Mouse (Mus musculus): ENCODE results near the gene Ddx5. TPM values are rescaled to one million over a fixed set of nuclear protein-coding genes. Genes with fewer than 3 reads are reported as not detected.

The Ddx5 gene
- polyA plus RNA-seq (2012) = 1,620 and 1,930 TPM in 2 replicates

GRCm38 (mm10) chr11:106788775-106789459 is at the start of gene Ddx5, which contains the start of gene Cep95:
Gene Ddx5, minus strand, starts transcription at chr11:106789185.
Gene Cep95, plus strand, starts transcription at chr11:106789252.
- no peak for TF ChIP-seq GATA1 (IDR thresholded peaks at IDR 0.05; ENCODE audit: low read length)

- no peak for TF ChIP-seq GATA1 (IDR thresholded peaks at IDR 0.05; ENCODE audit: low read length)
Observed at GRCm38 (mm10) chr11:106828079-106828478, 39.1 kb upstream of the Ddx5 start.

- no peak for TF ChIP-seq GATA1 (IDR thresholded peaks at IDR 0.05; ENCODE audit: low read length)
Observed at GRCm38 (mm10) chr11:106824403-106824802, 35.4 kb upstream of the Ddx5 start.

- no peak for TF ChIP-seq GATA1 (IDR thresholded peaks at IDR 0.05; ENCODE audit: low read length)
Observed at GRCm38 (mm10) chr11:106823741-106824140, 34.8 kb upstream of the Ddx5 start.

- TF ChIP-seq GATA1 (IDR thresholded peaks at IDR 0.05; ENCODE audit: low read length) = no peak
Observed at GRCm38 (mm10) chr11:106822911-106823310, 33.9 kb upstream of the Ddx5 start.

- no peak for TF ChIP-seq GATA1 (IDR thresholded peaks at IDR 0.05; ENCODE audit: low read length)
Observed at GRCm38 (mm10) chr11:106822491-106822890, 33.5 kb upstream of the Ddx5 start.

- no peak for TF ChIP-seq GATA1 (IDR thresholded peaks at IDR 0.05; ENCODE audit: low read length)
Observed at GRCm38 (mm10) chr11:106821397-106821796, 32.4 kb upstream of the Ddx5 start.

GRCm38 (mm10) chr11:106820972-106821371 is 32.0 kb upstream of the Ddx5 start:
- TF ChIP-seq GATA1 (IDR thresholded peaks at IDR 0.05; ENCODE audit: low read length) = no peak

- TF ChIP-seq GATA1 (IDR thresholded peaks at IDR 0.05; ENCODE audit: low read length) = no peak
Observed at GRCm38 (mm10) chr11:106820252-106820651, 31.3 kb upstream of the Ddx5 start.

- no peak for TF ChIP-seq GATA1 (IDR thresholded peaks at IDR 0.05; ENCODE audit: low read length)
Observed at GRCm38 (mm10) chr11:106819595-106819994, 30.6 kb upstream of the Ddx5 start.

- TF ChIP-seq GATA1 (IDR thresholded peaks at IDR 0.05; ENCODE audit: low read length) = no peak
Observed at GRCm38 (mm10) chr11:106818341-106818740, 29.4 kb upstream of the Ddx5 start.

GRCm38 (mm10) chr11:106817808-106818207 is 28.8 kb upstream of the Ddx5 start:
- no peak for TF ChIP-seq GATA1 (IDR thresholded peaks at IDR 0.05; ENCODE audit: low read length)

GRCm38 (mm10) chr11:106817156-106817555 is 28.2 kb upstream of the Ddx5 start:
- no peak for TF ChIP-seq GATA1 (IDR thresholded peaks at IDR 0.05; ENCODE audit: low read length)

GRCm38 (mm10) chr11:106816316-106816715 is 27.3 kb upstream of the Ddx5 start:
- TF ChIP-seq GATA1 (IDR thresholded peaks at IDR 0.05; ENCODE audit: low read length) = no peak

GRCm38 (mm10) chr11:106815761-106816160 is 26.8 kb upstream of the Ddx5 start:
- no peak for TF ChIP-seq GATA1 (IDR thresholded peaks at IDR 0.05; ENCODE audit: low read length)

- TF ChIP-seq GATA1 (IDR thresholded peaks at IDR 0.05; ENCODE audit: low read length) = no peak
Observed at GRCm38 (mm10) chr11:106815331-106815730, 26.3 kb upstream of the Ddx5 start.

GRCm38 (mm10) chr11:106814601-106815320 is 25.8 kb upstream of the Ddx5 start:
- no peak for TF ChIP-seq GATA1 (IDR thresholded peaks at IDR 0.05; ENCODE audit: low read length)
